Mouse (Mus musculus) activated CD4-positive, CD25-positive, alpha-beta regulatory T cell, adult 4 months (primary cell): ENCODE measurements around the gene Olfr267. TPM values are rescaled to one million over a fixed set of nuclear protein-coding genes. Genes with fewer than 3 reads are reported as not detected.

ENCODE experiments used
- ATAC-seq: one replicate; pipeline ENCODE4 v1.8.0; 2017
- polyA plus RNA-seq, 2 experiments: library from polyadenylated mRNA; unstranded; fragments of 100-300 nt; shearing (Covaris generic); gene quantifications; one replicate each; pipeline ENCODE4 v1.2.1; 2017

The Olfr267 gene
- polyA plus RNA-seq = under 1 TPM in 1 of 2 experiments, not detected in 1; 0.24 TPM

GRCm38 (mm10) chr4:58787616-58788015 lies at the start of gene Olfr267:
Gene Olfr267 (minus strand): TSS chr4:58787716.
- ATAC-seq = no peak

- ATAC-seq = no peak
These were observed 45.4 kb upstream of the Olfr267 start for GRCm38 (mm10) chr4:58832908-58833307.

- ATAC-seq = no peak
These were observed 38.4 kb upstream of the Olfr267 start for GRCm38 (mm10) chr4:58825921-58826320.

DNA sequence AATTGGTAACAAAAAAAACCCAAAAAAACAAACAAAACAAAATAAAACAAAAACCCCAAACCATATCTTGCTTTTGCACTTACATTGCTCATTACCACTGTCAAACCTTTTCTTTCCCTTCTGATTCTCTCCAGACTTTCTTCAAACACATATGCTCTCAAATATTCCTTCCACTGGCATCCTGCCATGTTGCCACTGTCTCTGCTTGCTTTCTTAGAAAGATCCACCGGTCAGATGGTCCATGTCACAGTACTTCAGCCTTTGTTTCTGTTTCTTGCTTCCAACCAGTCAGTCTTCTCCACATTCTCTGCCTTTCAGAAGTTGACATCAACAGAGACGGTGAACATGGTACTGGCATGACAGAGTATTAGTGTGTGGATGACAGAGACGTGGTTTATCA lies 857 bp downstream of the Olfr267 start:
- ATAC-seq = no peak

DNA sequence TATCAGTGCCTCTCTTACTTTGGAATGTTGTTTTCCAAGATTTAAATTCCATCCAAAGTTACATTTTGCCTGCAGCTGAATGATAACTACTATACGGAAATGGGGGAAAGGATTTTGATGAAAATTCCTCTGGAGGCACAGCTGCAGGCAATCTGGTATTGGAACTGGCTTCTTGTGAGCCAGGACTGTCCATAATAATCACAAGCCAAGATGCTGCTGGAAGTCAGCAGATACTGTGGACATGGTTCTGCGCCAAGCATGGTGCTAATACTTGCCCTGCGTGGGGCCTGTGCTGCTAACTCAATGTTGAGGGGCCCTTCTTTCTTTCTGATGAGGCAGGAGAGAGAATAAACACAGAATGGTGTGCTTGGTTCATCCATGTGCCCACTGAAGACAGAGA lies 24.1 kb downstream of the Olfr267 start:
- no peak for ATAC-seq

DNA sequence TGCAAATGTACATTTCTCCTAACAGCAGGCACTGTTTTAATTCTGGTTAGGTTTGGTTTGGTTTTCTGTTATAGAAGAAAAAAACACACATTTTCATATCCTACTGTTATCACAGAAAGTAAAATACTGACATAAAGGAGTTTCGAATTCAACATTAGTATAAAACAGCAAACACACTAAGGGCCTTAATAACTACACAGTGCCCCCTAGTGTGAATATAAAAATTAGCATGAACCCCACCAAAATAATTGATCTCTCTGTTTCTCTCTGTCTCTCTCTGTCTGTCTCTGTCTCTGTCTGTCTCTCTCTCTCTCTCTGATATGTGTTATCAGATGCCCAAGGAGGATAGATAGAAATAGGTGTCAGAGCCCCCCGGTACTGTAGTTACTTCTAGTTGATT lies 38.0 kb downstream of the Olfr267 start:
- ATAC-seq = no peak

DNA sequence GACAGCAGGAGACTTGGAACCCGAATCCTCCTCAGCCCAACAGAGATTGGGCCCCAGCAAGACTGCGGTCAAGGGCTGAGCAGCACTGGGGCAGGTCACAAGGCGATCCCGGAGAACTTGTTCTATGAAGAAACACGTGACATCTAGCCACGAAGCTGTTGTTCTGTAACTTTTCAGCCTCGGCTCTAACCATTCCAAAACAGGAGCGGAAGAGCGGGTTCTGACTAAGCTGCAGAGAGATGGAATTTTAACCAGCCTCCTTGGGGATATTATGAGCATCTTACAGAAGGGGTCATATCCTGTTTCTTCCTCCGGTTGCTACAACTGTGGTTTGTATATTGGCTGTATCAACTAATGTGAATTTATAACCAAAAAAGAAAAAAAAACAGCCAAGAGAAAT lies 38.4 kb downstream of the Olfr267 start:
- ATAC-seq = no peak

- no peak for ATAC-seq
These were observed 41.8 kb downstream of the Olfr267 start for GRCm38 (mm10) chr4:58745583-58746222.

DNA sequence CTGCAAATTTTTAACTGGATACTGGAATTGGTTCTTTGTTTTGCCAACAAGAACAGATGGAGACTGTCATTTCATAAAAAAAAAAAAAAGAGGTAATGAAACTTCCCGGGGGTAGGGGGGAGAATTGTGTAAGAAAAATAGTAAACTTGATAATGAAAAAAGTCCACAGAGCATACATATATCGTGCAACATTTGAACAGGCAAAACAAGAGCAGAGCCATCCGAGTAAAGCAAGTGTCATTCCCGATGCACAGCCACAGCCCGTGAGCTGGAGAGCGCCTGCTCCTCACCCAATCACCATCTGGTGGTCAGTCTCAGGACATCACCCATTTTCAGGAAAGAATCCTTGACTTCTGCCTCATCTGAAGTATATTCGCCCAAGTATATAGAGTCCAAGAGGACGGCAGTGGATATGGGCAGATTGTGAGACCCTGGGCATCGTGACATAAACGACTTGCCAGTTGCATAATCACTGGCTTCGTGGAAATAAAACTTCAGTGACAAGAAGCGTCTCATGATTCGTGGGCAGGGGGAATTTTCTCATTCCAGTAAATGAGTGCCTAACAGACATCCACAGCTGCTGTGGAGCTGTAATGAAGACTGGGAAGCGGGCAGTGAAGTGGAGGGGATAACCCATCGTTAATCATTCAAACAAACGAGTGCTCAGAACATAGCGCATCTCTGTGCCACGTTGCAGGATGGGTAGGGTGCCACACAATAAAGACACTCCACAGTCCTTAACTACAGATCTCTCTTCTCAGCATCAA lies 50.5 kb downstream of the Olfr267 start:
- ATAC-seq = no peak

Other genes with a start within 250 kb of the Olfr267 start
- not detected for gene Lpar1, start 233.8 kb downstream of the Olfr267 start, polyA plus RNA-seq
- 10 to 100 TPM; 24.3 to 25.1 TPM for gene Ecpas, start 125.0 kb upstream of the Olfr267 start, polyA plus RNA-seq
- not detected for gene Zkscan16, start 155.9 kb upstream of the Olfr267 start, polyA plus RNA-seq
- under 1 TPM; 0.62 to 0.80 TPM for gene Ptgr1, start 199.4 kb upstream of the Olfr267 start, polyA plus RNA-seq
- gene Dnajc25, start 207.3 kb upstream of the Olfr267 start, polyA plus RNA-seq = 1 to 10 TPM in 1 of 2 experiments, under 1 TPM in 1; 0.56 to 1.0 TPM
- gene Gm20503, start 215.5 kb upstream of the Olfr267 start, polyA plus RNA-seq = not detected
- gene Gng10, start 247.4 kb upstream of the Olfr267 start, polyA plus RNA-seq = 100 to 1,000 TPM; 173 to 174 TPM